In genomic region chr2:178409024-178409423, GRCm38 (mm10) we compare ENCODE assay signal across 21 mouse cellular contexts. TPM values are rescaled to one million over a fixed set of nuclear protein-coding genes. Genes with fewer than 3 reads are reported as not detected.
"Had no signal": no experiment of that assay in that cellular context is flagged by ENCODE, and none has a peak within 500 bp of the region (broad histone marks: within the 10 kb centered on the region; RNA-seq: fewer than 3 reads in every experiment).

No protein-coding gene starts in this region.

- ATAC-seq: intestine, embryonic 15.5 days; liver, postnatal 0 days; midbrain, embryonic 13.5 days; midbrain, embryonic 16.5 days had no signal

- H3K27ac ChIP-seq: intestine, embryonic 15.5 days; kidney, embryonic 15.5 days; limb, embryonic 12.5 days; limb, embryonic 15.5 days; liver, embryonic 14.5 days; midbrain, embryonic 13.5 days; stomach, embryonic 15.5 days had no signal

- DNase-seq: kidney, adult 11 months; kidney, adult 8-10 months; kidney, postnatal 10 days; kidney, postnatal 4 days; left cerebral cortex, postnatal 4 days; liver, postnatal 0 days; lung, embryonic 14.5 days; lung, postnatal 14 days; right cerebral cortex, adult 18-20 months; right cerebral cortex, postnatal 14 days; right cerebral cortex, postnatal 4 days; thymus, postnatal 36 days had no signal

- H3K4me3 ChIP-seq: intestine, embryonic 15.5 days; kidney, embryonic 15.5 days; limb, embryonic 12.5 days; limb, embryonic 15.5 days; midbrain, embryonic 13.5 days; stomach, embryonic 15.5 days had no signal

RNA-seq across cellular contexts. Expression of gene Sycp2, which starts 1.5 kb away (rescaled TPM):
- polyA plus RNA-seq: liver, embryonic 11.5 days; liver, postnatal 0 days had no signal

RNA-seq across cellular contexts. Expression of gene Cdh26, which starts 21.3 kb away (rescaled TPM):
- polyA plus RNA-seq: liver, embryonic 11.5 days; lung, embryonic 14.5 days had no signal
